Mouse (Mus musculus) left cerebral cortex, postnatal 36 days (tissue): Measurements from ENCODE around the gene Myb. TPM values are rescaled to one million over a fixed set of nuclear protein-coding genes. Genes with fewer than 3 reads are reported as not detected.
A peak's percentile ranks its signal among the peaks of the same experiment; 100 is the strongest.

Experiments used
- DNase-seq, 2 experiments: peaks; one replicate each; pipeline ENCODE4 v3.0.0; 2021 to 2022; ENCODE audit warnings: low spot score in 2 of 2, mixed read lengths in 1 of 2
- intact Hi-C: fragments of 180-260 bp; cut with DNase I; formaldehyde crosslinking; loops from one replicate; pipeline ENCODE4 v1.15.1; 2025
- total RNA-seq, 2 experiments: library from RNA; stranded (reverse); gene quantifications; 2 replicates each; pipeline ENCODE4 v1.2.3; 2021

The Myb gene
- total RNA-seq, result under 1 TPM; 0.20 to 0.35 TPM

DNA sequence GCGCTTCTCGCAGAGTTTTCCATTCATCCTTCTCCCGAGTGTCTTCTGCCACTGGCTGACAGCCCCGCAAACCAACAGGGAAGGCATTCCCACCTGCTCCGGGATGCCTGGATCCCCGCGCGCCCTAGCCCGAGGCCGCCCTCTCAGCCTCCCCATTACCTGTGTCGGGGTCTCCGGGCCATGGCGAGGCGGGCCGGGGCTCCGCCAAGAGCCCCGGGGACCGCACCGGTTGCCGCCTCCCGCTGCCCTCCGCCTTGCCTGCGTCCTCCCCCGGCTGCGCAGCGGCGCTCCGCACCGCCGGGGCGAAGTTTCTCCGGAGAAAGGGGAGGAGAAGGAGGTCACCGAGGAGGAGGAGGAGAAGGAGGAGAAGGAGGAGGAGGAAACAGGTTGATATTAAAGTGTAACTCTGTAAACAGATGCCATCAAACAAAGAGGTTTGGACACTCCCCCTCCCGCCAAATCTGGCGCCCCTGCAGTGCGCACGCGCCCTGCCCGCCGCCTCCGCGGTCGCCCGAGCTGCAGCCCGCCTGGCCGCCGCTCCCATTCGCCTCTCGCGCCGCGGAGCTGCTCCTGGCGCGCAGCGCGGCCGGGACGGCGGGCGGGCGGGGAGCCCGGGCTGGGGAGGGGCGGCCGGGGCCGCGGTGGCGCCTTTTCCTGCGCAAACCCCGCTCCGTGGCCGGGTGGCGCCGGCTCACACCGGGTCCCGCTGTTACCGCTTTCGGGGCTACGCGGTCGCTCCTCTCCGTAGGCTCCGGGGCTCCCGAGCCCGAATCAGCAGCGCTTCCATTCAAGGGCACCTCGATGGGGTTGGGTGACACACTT, at the start of gene Myb:
Myb (minus strand) TSS at position 448 of the 822 bp plus-strand sequence.
- intact Hi-C loops, result no loop called here
- peak; percentile 25 to 56 for DNase-seq

DNA sequence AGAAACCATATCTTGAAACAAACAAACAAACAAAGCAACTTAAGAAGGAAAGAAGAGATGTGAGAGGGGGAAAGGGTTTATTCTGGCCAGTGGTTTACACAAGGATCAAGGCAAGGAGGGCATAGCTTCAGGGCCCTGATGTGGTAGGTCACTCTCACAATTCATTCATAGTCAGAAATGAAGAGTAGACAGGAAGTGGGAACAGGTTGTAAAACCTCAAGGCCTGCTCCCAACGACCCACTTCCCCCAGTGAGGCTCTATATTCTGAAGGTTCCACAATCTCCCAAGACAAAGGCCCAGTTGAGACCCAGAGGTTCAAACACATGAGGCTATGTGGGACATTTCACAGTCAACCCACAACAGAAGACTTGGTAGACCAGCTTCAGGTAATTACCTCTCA, 46.6 kb upstream of the Myb start:
- intact Hi-C loops, result no loop called here
- no peak for DNase-seq

DNA sequence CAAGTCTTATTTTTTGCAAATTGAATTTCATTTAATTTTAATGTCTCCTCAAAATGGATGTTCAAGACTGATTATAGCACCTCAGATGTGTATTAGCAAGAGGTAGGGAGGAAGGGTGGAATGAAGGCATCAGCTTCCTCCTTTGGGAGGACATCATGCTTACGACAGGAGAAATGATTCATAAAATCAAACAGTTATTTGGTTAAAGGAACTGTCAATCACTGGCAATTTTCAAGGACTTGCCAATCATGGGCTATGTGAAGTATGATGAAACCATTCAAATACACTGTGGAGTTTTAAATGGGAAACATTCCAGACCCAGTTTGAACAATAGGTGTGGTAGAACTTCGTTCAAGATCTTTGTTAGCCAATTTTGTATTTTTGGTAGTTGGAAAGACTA, 45.4 kb upstream of the Myb start:
- intact Hi-C loops, result no loop called here
- DNase-seq, result no peak

DNA sequence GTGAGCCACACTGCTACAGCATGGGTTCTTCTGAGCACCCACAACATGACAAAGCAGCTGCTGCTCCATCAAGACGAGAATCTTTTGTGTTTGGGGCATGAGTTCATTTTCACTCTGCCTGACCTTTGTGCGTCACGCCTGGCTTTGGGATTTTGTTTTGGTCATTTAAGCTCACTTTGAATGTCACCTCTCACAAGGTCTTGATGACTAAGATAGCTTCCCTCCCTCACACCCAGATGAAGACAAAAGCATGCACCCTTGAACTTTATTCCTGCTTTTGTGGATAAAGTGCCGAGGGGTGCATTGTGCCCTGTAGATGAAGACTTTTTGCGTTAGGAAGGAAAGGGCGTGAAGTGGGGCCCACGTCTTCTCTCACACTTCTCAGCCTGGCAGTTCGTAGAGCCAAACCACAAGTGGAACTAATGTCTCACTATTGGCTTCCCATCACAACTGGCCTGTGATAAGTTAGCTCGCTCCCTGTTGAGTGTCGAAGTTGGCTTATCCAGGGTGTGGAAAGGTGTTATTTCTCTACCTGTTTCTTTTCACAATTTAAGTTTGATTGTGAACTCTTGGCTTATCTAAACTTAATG, 43.8 kb upstream of the Myb start:
- intact Hi-C loops, result no loop called here
- no peak for DNase-seq

DNA sequence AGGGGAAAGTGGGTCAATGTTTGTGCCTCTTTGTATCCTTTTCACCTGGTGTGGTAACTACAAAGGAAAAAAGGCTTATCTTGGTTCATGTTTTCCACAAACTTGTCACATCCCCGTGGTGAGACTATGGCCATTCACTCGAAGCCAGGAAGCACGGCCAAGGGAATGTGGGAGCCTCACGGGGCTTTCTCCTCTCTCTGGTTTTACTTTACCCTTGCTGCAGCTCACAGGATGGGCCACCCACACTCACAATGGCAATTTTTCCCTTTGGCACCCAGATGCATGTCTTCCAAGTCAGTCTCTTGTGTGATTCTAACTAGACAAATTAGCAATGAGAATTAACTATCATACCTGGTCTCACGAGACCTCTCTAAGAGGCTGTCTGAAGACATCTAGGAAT, 43.1 kb upstream of the Myb start:
- intact Hi-C loops, result no loop called here

DNA sequence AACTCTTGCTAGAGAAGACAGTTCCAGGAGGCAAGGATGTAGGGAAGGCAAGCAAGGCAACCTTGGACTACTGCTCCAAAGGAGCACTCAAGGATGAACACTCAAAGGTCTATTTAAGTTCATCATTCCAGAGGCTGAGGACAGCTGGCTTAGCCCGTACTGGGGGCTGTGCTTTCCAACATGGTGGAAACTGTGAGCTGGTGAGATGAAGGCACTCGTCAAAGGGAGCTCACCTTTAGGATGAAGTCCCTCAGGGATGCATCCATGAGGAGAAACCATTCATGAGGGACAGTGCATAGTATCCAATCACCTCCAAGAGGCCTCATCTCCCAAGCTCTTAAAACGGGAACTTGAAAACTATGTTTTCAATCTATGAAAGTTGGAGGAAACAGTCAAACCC, 42.7 kb upstream of the Myb start:
- no peak for DNase-seq
- intact Hi-C loops, result no loop called here

More for the DNA sequence above, 43.1 kb upstream of the Myb start:
- DNase-seq, result no peak

DNA sequence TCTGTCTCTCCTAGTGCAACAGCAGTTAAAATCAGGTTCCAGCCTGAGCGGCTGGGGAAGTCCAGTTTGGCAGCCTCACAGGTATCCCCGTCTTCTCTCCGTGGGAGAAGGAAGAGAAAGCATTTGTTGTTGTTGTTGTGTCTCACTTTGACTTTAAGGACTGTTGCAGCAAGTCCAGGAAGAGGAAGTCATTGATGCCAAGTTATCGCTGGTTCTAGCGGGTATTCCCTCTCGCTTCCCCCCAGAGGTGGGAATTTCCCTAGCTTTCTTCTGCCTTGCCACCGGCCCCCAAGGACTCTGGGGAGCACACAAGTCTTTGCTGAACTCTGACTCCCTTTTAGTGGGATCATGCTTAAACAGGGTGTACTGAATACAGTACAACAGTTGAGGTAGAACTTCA, 40.0 kb upstream of the Myb start:
- DNase-seq, result no peak
- intact Hi-C loops, result no loop called here

DNA sequence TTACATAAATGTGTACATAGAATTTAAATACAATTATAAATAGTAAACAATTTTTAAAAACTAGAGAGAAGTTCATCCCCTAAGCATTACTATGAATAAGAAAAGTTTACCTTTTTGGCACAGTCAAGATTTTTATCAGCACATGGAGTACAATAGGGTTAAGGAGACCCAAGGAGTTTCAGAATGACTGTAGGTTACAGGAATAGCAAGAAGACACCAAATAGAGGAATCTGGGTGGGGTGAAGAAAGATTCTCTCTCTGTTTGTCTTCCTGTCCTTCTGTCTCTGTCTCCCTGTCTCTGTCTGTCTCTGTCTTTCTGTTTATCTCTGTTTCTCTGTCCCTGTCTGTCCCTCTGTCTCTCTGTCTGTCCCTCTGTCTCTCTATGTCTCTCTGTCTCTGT, 39.5 kb upstream of the Myb start:
- intact Hi-C loops, result no loop called here
- no peak for DNase-seq

DNA sequence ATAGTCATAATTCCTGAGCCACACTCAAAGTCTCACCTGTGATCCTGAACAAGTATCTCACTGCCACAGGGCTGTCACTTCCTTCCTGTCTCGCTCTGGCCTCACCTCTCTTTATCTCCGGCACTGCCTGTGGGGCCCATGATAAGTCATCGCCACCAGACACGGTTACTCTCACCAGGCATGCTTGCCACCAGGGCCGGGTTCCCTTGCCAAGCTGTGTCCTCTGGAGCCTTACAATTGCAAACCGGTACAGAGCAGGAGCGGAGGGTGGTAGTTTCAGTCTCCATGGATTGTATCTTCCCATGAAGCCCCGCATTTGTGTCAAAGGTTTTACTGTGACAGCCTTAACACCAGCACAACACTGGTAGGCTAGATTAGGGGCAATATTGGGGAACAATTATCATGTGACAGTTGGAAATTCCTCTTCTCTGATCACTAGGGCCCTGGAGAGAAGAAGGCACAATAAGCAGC, 35.9 kb upstream of the Myb start:
- intact Hi-C loops, result no loop called here
- no peak for DNase-seq

DNA sequence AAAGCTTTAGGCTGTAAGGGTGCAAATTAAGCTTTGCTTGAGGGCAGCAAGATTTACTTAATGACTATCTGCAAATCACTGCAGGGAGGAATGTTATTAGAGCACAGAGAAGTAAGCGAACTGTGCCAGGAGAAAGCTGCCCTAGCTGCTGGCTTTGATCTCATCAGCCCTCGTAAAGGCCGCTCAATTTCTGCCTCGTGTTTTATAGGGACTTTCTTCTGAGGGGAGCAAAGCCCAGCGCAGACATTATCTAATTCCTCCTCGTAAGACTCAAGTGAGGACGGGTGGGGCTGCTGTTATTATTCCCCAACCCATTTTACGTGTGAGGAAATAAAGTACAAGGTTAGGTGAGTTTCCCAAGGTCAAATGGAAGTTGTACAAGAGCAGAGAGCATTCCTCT, 34.8 kb upstream of the Myb start:
- intact Hi-C loops, result no loop called here
- no peak for DNase-seq

DNA sequence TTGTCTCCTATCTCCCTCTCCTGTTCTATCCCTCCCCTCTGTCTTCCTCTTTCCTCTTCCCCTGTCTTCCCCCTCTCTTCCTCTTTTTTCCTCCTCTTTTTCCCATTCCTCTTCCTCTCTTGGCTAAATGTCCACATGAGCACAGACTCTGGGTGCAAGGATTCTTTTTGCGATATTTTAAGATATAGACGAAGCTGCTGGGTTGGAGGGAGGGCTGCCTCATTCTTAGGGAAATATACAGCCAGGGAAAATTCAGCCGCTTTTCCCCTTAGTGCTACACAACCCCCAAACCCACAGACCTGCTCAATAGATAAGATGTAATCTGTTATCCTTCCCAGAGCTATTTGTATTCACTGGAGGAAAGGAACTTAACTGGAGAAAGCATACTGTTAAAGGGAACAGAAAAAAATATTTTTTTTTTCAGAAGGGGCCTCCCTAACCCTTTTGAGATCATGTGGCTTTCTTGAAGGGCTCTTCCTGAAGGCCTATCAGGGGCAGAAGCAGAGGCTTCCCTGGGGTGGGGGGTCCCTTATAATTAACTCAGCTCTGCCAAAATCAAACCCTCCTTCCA, 33.2 kb upstream of the Myb start:
- no peak for DNase-seq
- intact Hi-C loops, result no loop called here

DNA sequence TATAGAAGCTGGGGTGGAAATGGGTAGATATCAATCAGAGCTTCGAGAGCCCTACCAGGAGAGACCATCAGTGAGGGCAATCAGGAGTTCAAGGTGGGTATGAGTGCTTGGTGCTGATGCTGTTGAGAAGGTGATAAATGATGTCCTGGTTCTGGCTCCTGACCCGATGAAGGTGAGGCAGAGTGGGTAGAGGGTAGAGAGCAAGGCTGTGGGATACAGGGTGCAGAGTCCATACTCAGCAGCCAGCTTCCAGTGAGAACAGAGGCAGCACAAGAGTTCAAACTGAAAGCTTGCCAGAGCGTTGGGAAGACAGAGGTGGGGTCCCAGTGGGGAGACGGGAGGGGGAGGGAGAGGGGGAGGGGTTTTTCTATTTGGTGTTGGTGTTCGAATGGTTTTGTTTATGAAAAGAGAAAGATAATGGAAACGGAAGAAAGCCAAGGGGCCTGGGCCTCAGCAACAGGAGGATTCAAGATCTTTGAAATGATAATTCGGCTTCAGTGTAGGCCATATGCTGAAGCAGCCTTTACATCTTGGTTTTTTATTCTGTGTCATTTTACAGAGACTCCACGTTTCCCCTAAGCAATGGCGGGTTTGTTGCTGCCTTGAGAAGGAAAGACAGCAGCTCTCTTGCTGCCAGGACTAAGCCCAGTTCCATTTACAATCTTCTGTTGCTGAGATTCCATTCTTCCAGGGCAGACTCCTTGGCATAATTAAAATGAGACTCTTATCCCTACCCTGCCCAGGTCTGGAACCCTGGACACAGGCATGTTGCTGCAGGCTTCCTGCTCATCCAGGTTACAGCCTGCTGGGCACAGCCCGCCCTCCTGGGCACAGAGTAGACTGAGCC, 32.5 kb upstream of the Myb start:
- intact Hi-C loops, result no loop called here
- no peak for DNase-seq

DNA sequence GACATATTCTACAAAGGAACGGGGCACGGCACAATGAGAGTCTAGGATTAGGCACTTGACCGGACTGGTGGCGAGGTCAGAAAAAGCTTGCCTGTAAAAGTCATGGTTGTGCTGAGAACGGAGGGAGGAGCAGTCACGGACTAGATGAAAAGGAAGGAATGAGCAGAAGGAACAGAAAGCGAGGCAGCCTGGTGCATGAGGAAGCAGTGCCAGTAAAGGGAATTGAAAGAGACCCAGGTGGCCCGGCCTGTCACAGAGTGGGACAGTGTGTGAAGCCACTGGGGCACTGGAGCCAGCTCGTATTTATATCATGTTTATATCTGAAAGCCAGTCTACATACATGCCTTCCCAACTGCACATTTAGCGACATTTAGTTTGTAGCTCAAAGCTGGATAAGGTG, 31.7 kb upstream of the Myb start:
- intact Hi-C loops, result no loop called here
- no peak for DNase-seq

DNA sequence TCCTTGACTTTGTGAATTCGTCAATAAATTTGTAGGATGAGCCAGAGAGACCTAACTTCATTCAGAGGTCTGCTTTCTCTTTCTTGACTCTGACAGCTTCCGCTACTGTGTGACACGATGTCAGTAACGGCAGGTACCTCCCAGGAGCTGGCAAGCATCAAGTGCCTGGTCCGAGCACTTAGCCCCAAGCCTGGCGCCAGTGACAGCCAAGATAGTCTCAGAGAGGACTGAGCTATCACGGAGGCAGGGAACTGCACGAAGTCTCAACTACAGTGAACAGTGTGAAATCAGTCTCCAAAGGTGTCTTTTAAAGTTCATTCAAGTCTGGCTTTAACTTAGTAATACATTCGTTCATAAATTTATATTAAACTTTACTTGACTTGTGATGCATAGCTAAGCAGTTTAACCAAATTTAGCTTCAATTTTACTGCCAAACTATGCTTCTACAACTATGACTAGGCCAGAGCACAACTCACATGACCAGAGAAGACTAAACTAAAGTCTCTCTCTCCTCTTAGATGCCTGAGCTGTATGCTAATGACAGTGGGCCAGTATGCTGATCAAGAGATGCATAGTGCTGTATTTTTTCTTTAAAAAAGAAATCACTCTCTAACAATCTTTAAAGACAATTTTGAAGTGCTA, 29.1 kb upstream of the Myb start:
- intact Hi-C loops, result loop anchor here (5.0 kb wide), 1 partner anchor 198 kb away; no protein-coding TSS in a partner anchor
- no peak for DNase-seq

DNA sequence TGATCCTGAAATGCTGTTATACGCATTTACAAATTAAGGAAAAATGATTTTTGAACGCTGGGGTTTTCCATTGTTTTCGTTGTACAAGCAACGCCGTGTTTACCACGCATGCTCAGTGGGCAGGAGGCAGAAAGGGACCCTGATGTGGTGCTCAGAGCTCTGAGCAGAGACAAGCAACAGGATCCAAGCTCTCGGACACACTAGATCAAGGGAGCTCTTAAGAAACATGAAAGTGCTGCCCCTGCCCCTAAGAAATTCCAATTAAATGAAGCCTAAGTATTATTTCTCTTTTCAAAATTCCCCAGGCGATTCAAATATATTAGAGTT, 28.5 kb upstream of the Myb start:
- no peak for DNase-seq
- intact Hi-C loops, result loop anchor here (5.0 kb wide), 1 partner anchor 197 kb away; no protein-coding TSS in a partner anchor

DNA sequence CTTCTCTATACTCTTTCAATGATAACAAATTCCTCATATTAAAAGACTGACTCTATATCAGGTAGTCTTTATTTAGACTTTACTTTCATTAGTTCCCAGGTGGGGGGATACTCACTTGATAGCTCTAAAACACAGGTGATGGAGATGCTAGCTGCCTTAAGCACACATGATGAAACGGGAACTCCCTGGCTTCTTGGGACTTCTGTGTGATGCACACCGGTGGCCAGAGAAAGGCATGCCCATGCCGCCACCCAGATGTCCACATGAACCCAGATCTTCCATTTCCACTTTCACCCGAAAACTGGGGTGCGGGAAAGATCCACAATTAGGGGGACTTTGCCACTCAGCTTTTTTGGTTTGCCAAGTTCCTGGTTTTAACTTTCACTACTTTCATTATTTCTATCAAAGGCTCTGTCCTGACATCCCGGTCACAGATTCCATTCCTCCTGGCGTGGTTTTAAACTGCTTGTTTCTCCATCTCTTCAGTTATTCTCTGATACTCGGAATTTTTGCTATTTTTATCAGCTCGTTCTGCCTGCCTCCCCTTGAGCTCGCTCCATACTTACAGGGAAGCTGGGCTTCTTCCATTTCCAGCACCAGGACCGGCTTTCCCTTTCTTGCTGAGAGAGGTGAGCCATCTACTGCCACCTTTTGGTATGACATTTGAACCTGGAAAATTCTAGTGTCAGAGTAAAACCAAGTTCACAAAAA, 27.9 kb upstream of the Myb start:
- peak; percentile 13 to 40 for DNase-seq
- intact Hi-C loops, result loop anchor here (5.0 kb wide), 1 partner anchor 196 kb away; no protein-coding TSS in a partner anchor

DNA sequence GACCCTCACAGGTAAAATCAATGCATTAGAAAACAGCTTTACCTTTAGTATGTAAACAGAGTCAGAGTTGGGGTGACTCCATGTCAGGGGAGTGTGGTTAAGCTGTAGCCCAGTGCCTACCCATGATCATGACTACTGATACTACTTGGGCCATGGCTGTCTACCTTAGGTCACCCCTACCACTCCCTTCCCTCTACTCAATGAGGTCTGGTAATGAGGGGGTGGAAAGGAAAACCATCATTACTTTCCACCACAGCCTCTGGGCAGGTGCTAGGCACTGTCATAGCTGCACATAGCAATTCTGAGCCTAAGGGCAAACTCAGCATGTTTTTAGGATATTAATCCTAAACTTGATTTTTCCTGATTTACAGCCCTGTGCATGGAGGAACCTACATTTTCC, 27.1 kb upstream of the Myb start:
- intact Hi-C loops, result loop anchor here (5.0 kb wide), 1 partner anchor 196 kb away; no protein-coding TSS in a partner anchor
- DNase-seq, result no peak

DNA sequence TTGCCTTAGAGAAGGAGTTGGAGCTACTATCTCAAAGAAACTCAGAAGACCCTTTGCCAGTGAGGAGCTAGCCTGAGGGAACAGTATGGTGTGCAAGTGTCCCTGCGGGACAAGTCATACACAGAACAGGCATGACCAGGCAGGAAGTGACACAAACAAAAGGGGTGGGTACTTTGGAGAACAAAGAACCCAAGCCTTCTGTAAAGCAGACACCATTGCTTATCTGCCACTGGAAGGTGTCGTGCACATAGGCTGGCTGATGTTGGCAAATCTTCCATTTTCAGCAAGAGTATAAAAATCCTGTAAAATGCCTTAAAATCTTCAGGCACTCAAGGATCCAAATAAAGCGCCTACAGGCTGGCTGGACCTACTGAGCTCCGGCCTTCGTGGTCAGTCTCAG, 25.9 kb upstream of the Myb start:
- intact Hi-C loops, result loop anchor here (5.0 kb wide), 1 partner anchor 194 kb away; no protein-coding TSS in a partner anchor
- DNase-seq, result no peak

DNA sequence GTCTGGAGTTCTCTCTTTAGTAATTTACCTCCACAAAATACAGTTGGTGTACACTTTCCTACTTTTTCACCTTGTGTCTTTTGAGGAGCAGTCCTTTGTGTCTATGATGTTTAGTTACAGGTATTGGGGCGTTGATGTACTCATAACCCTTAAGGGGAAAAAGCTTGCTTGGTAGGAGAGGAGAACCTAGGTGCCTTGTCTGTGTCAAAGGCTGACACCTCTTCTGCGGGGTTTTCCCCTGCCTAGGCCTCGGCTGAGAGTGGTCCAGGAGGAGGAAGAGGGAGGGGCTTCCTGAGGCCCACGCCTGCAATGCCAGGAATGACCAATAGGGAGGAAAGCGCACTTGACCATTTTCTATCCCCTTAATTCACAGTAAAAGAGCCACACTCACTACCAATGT, 17.9 kb upstream of the Myb start:
- intact Hi-C loops, result no loop called here
- DNase-seq, result no peak
